Mouse (Mus musculus): ENCODE measurements around the gene Parp11. TPM values are rescaled to one million over a fixed set of nuclear protein-coding genes. Genes with fewer than 3 reads are reported as not detected.

Parp11 gene
- polyA plus RNA-seq, 1 experiment from 2014 or later: 10.6 TPM

- Histone ChIP-seq H3K4me2 (replicated peaks; ENCODE audit: low read depth, low read length) (no peak overlapping the region), H3K4me1 (ENCODE audit: insufficient read depth, low read depth, low read length) (no peaks in the 10 kb centered on the region), H3K9me3 (ENCODE audit: low read length) (no peaks in the 10 kb centered on the region), H3K27me3 (replicated peaks; ENCODE audit: insufficient read depth, low read length) (no peaks in the 10 kb centered on the region), H3K27ac (ENCODE audit: low read length) (no peak overlapping the region), H3K36me3 (ENCODE audit: insufficient read depth, low read length) (no peaks in the 10 kb centered on the region), H3K4me3 (ENCODE audit: low read depth, low read length) (no peak overlapping the region), H3K9ac (replicated peaks; ENCODE audit: low read depth) (no peak overlapping the region)
- DNase-seq (ENCODE audit: low spot score) (no peak), ATAC-seq (no peak)
- TF ChIP-seq CTCF (IDR thresholded peaks at IDR 0.05): no peak
- TF ChIP-seq EP300 (IDR thresholded peaks at IDR 0.05): no peak
- 46% methylated on average over 8 of the region's 8 CpGs for WGBS
Observed at GRCm38 (mm10) chr6:127521176-127521575, 74.5 kb downstream of the Parp11 start.

- H3K9ac ChIP-seq (replicated peaks; ENCODE audit: low read depth): no peak overlapping the region
- TF ChIP-seq EP300 (IDR thresholded peaks at IDR 0.05): no peak
- no peak for TF ChIP-seq CTCF (IDR thresholded peaks at IDR 0.05)
- no peaks in the 10 kb centered on the region for H3K9me3 ChIP-seq (ENCODE audit: low read length)
- DNase-seq (ENCODE audit: low spot score) (no peak), ATAC-seq (no peak)
- no peaks in the 10 kb centered on the region for H3K4me1 ChIP-seq (ENCODE audit: insufficient read depth, low read depth, low read length)
- no peaks in the 10 kb centered on the region for H3K27me3 ChIP-seq (replicated peaks; ENCODE audit: insufficient read depth, low read length)
- no peak overlapping the region for H3K4me2 ChIP-seq (replicated peaks; ENCODE audit: low read depth, low read length)
- no peak overlapping the region for H3K27ac ChIP-seq (ENCODE audit: low read length)
- no peaks in the 10 kb centered on the region for H3K36me3 ChIP-seq (ENCODE audit: insufficient read depth, low read length)
- 19% methylated on average over 9 of the region's 9 CpGs for WGBS
- no peak overlapping the region for H3K4me3 ChIP-seq (ENCODE audit: low read depth, low read length)
Observed at GRCm38 (mm10) chr6:127522326-127522725, 75.7 kb downstream of the Parp11 start.

- WGBS: 26% methylated on average over 8 of the region's 8 CpGs
- ATAC-seq: peak; percentile 84
- H3K9me3 ChIP-seq (ENCODE audit: low read length): no peaks in the 10 kb centered on the region
Observed at GRCm38 (mm10) chr6:127524442-127524841, 77.8 kb downstream of the Parp11 start.

GRCm38 (mm10) chr6:127528625-127529024, 82.0 kb downstream of the Parp11 start:
- H3K9me3 ChIP-seq (ENCODE audit: low read length): no peaks in the 10 kb centered on the region
- peaks cover 9% of the 10 kb centered on the region; the same call in 1 of the 2 replicates for H3K4me1 ChIP-seq (ENCODE audit: insufficient read depth, low read depth, low read length)
- H3K27ac ChIP-seq (ENCODE audit: low read length): no peak overlapping the region
- H3K36me3 ChIP-seq (ENCODE audit: insufficient read depth, low read length): no peaks in the 10 kb centered on the region
- WGBS: 78% methylated on average over 7 of the region's 7 CpGs
- H3K9ac ChIP-seq (replicated peaks; ENCODE audit: low read depth): no peak overlapping the region
- H3K4me3 ChIP-seq (ENCODE audit: low read depth, low read length): no peak overlapping the region
- ATAC-seq: no peak
- no peak overlapping the region for H3K4me2 ChIP-seq (replicated peaks; ENCODE audit: low read depth, low read length)
- TF ChIP-seq CTCF (IDR thresholded peaks at IDR 0.05) (no peak), EP300 (IDR thresholded peaks at IDR 0.05) (no peak)
- no peaks in the 10 kb centered on the region for H3K27me3 ChIP-seq (replicated peaks; ENCODE audit: insufficient read depth, low read length)
- DNase-seq (ENCODE audit: low spot score): no peak

More at GRCm38 (mm10) chr6:127524442-127524841, 77.8 kb downstream of the Parp11 start:
- Histone ChIP-seq H3K4me2 (replicated peaks; ENCODE audit: low read depth, low read length) (no peak overlapping the region), H3K27me3 (replicated peaks; ENCODE audit: insufficient read depth, low read length) (no peaks in the 10 kb centered on the region), H3K9ac (replicated peaks; ENCODE audit: low read depth) (no peak overlapping the region), H3K27ac (ENCODE audit: low read length) (no peak overlapping the region), H3K36me3 (ENCODE audit: insufficient read depth, low read length) (no peaks in the 10 kb centered on the region), H3K4me3 (ENCODE audit: low read depth, low read length) (no peak overlapping the region), H3K4me1 (ENCODE audit: insufficient read depth, low read depth, low read length) (peaks cover 7% of the 10 kb centered on the region; the same call in 1 of the 2 replicates)
- peak; percentile 93 for DNase-seq (ENCODE audit: low spot score)
- TF ChIP-seq CTCF (IDR thresholded peaks at IDR 0.05) (peak; percentile 91), EP300 (IDR thresholded peaks at IDR 0.05) (no peak)

GRCm38 (mm10) chr6:127529451-127529850, 82.8 kb downstream of the Parp11 start:
- peak; percentile 91 for DNase-seq (ENCODE audit: low spot score)
- 23% methylated on average over 2 of the region's 2 CpGs for WGBS

GRCm38 (mm10) chr6:127530206-127530605, 83.6 kb downstream of the Parp11 start:
- 12% methylated on average over 3 of the region's 3 CpGs for WGBS
- H3K27ac ChIP-seq (ENCODE audit: low read length): no peak overlapping the region
- peak; percentile 2; the same call in 1 of the 2 replicates for ATAC-seq

More at GRCm38 (mm10) chr6:127529451-127529850, 82.8 kb downstream of the Parp11 start:
- H3K9ac ChIP-seq (replicated peaks; ENCODE audit: low read depth): no peak overlapping the region
- no peak for TF ChIP-seq CTCF (IDR thresholded peaks at IDR 0.05)
- TF ChIP-seq EP300 (IDR thresholded peaks at IDR 0.05): no peak
- no peaks in the 10 kb centered on the region for H3K27me3 ChIP-seq (replicated peaks; ENCODE audit: insufficient read depth, low read length)
- no peaks in the 10 kb centered on the region for H3K36me3 ChIP-seq (ENCODE audit: insufficient read depth, low read length)
- peak overlapping the region; percentile 38; the same call in 1 of the 2 replicates for H3K27ac ChIP-seq (ENCODE audit: low read length)
- no peaks in the 10 kb centered on the region for H3K9me3 ChIP-seq (ENCODE audit: low read length)
- ATAC-seq: peak; percentile 89
- H3K4me2 ChIP-seq (replicated peaks; ENCODE audit: low read depth, low read length): no peak overlapping the region
- H3K4me1 ChIP-seq (ENCODE audit: insufficient read depth, low read depth, low read length): peaks cover 9% of the 10 kb centered on the region; the same call in 1 of the 2 replicates
- H3K4me3 ChIP-seq (ENCODE audit: low read depth, low read length): no peak overlapping the region

More at GRCm38 (mm10) chr6:127530206-127530605, 83.6 kb downstream of the Parp11 start:
- H3K4me2 ChIP-seq (replicated peaks; ENCODE audit: low read depth, low read length): no peak overlapping the region
- TF ChIP-seq EP300 (IDR thresholded peaks at IDR 0.05): no peak
- TF ChIP-seq CTCF (IDR thresholded peaks at IDR 0.05): no peak
- no peaks in the 10 kb centered on the region for H3K36me3 ChIP-seq (ENCODE audit: insufficient read depth, low read length)
- H3K9ac ChIP-seq (replicated peaks; ENCODE audit: low read depth): no peak overlapping the region
- peaks cover 9% of the 10 kb centered on the region; the same call in 1 of the 2 replicates for H3K4me1 ChIP-seq (ENCODE audit: insufficient read depth, low read depth, low read length)
- no peak overlapping the region for H3K4me3 ChIP-seq (ENCODE audit: low read depth, low read length)
- no peaks in the 10 kb centered on the region for H3K9me3 ChIP-seq (ENCODE audit: low read length)
- H3K27me3 ChIP-seq (replicated peaks; ENCODE audit: insufficient read depth, low read length): no peaks in the 10 kb centered on the region
- peak; percentile 11 for DNase-seq (ENCODE audit: low spot score)

Measured in lung, postnatal 0 days (tissue).